Mouse (Mus musculus) right cerebral cortex, postnatal 4 days (tissue): ENCODE data around the gene Batf3.
A peak's percentile ranks its signal among the peaks of the same experiment; 100 is the strongest.

Source experiments
- DNase-seq: peaks from one replicate; pipeline ENCODE4 v3.0.0-alpha.2; 2022

Batf3 gene

GRCm38 (mm10) chr1:191097802-191098747 is at the start of gene Batf3:
Gene Batf3 (plus strand): TSS chr1:191097847.
- DNase-seq: peak; percentile 62

- DNase-seq: no peak
These were observed 44.1 kb upstream of the Batf3 start for GRCm38 (mm10) chr1:191053555-191053954.

- no peak for DNase-seq
These were observed 42.6 kb upstream of the Batf3 start for GRCm38 (mm10) chr1:191054870-191055532.

- no peak for DNase-seq
These were observed 42.1 kb upstream of the Batf3 start for GRCm38 (mm10) chr1:191055533-191055873.

- DNase-seq: no peak
These were observed 40.2 kb upstream of the Batf3 start for GRCm38 (mm10) chr1:191057461-191057860.

DNA sequence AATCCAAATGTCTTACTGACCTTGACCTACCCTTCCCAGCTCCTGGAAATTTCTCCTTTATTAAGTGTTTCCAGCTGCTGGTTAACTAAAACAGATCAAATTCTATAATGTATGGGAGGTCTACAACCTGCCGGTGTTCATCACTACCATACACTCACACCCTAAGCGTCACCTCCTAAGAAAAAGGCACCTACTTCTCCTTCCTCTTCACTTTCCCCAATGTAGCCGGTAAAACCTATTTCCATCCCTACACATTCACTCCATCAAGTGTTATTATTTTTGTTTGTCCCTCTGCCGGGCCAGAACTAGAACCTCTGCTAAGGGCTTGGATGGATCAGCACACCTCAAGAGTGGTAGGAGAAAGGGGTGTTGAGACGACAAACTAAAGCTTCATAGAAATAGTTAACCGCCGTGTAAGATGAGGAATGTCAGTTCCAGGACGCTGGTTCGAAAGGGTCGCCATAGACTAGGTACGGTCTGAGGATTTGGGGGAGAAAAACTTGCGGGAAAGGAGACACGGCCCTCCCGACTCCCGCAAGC is 35.3 kb upstream of the Batf3 start:
- DNase-seq: no peak

DNA sequence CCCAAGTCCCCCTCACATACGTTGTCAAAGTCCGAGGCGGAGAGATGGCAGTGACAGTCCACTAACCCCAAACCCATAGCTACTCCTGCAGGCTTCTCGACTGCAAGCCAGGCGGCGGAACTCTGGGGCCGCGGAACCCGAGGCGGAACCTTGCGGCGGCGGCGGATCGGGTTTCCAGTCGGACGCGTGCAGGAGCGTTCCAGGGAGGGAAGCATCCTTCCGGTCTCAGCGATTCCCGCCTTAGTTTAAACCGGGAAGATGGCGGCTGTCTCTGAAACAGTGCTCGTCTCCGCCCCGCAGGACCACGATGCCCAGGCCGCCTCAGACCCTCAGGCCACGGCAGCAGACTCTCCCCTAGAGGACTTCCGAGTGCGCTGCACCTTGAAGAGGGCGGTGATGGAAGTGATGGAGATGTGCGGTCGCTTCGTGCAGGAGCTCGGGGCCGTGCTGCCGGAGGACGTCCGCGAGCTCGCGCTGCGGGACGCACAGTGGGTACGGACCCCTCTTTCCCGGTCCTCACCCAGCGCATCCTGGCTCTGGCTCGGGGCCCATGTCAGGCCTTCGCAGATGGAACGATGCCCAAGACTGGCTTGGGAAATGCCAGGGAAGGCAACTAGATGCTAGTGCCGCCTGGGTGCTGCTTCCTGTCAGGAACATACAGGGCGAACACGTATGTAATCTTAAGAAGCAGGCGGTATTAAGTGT is 34.7 kb upstream of the Batf3 start, which contains the start of the genes Tatdn3 and Nsl1:
Gene Tatdn3 (minus strand): TSS at position 152 of the 705 bp plus-strand sequence.
Gene Nsl1 (plus strand): TSS at position 232 of the 705 bp plus-strand sequence.
- peak; percentile 94 for DNase-seq

DNA sequence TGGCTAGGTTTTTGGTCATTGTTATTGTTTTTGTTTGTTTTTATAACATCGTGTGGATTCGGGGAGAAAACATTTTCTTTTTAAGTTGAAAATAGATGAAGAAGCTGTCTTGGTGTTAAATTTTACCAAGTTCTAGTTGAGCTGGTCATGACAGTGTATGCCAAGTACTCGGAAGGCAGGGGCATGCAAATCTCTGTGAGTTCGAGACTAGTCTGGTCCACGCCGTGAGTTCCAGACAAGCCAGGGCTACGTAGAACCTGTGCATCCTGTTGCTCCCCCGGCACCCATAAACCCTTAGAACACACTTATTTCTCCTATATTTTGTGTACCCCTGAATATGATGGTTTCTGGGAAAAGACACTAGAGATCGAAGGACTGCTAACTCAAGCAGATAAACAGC is 33.9 kb upstream of the Batf3 start:
- no peak for DNase-seq

GRCm38 (mm10) chr1:191064535-191064934 is 33.1 kb upstream of the Batf3 start:
- no peak for DNase-seq

- DNase-seq: no peak
These were observed 32.5 kb upstream of the Batf3 start for GRCm38 (mm10) chr1:191065188-191065587.

DNA sequence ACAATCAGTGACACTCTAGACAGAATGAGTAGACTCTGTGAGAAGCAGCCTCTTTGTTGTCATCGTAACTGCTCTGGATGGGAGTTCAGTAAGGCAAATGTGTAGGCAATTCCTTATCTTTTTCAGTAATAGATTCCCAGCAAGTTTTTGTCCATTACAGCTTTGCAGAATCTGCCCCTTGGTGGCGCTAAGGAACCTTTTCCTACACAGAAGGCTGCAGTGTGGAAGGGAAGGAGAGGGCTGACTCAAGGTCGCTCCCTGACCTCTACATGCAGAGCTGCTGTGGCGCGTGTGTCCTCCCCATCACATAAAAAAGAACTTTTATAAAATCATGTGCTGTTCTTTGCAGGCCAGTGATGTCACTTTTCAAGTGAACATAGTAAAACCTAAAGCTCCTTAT is 29.3 kb upstream of the Batf3 start:
- DNase-seq: peak; percentile 19

- no peak for DNase-seq
These were observed 27.4 kb upstream of the Batf3 start for GRCm38 (mm10) chr1:191070259-191070658.

DNA sequence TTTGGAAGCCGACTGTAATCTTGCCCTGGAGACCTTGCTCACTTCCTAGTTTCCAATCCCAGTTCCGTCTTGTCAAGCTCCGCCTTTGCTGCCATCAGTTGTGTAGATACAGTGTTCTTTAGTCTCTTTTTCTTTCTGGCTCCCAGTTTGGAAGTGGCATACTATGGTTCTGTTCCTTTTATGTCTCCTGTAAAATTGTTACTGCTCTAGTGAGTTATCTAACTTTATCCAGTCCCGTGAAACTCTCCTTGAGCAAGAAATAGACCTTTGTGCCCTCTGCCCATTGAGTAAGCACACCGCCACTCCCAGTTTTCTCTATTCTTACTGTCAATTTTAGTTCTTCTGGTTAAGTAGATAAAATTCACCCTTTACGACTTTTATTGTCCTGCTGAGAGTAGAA is 26.0 kb upstream of the Batf3 start:
- DNase-seq: no peak

- no peak for DNase-seq
These were observed 25.2 kb upstream of the Batf3 start for GRCm38 (mm10) chr1:191072329-191072913.

DNA sequence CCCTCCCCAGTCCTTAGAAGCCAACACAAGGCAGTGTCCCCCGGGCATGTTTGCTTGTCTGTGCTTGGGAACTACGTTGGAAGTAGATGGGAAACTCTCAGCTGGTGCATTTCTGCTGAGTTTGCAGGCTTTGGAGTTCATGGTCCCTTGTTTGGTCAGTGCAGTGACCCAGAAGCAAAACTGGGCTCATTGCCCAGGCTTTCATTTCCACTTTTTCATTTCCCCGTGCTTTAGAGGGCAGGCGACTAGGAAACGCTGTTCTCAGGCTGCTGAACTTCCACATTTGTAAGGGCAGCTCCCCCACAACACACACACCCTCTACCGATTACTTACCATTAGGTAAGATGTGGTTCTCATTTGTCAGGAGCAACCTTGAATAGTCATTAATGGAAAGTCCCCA is 24.6 kb upstream of the Batf3 start:
- DNase-seq: no peak

DNA sequence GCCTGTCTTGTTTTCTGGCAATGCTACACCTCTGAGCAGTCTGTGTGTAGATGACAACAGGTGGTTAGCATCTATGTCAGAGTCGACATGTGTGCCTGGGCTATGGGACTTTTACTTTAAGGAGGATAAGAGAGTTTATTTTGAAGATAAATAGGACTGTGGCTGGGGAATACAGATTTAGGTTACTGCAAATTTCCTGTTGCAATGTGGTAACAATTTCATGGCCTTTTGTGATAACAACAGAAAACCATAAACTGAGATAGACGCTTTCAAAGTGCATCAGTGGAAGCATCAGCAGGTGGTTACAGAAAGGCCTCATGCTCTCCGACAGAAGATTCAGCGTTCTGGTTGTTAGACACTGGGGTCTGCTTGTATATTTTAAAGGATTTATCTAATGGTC is 24.2 kb upstream of the Batf3 start:
- DNase-seq: no peak

DNA sequence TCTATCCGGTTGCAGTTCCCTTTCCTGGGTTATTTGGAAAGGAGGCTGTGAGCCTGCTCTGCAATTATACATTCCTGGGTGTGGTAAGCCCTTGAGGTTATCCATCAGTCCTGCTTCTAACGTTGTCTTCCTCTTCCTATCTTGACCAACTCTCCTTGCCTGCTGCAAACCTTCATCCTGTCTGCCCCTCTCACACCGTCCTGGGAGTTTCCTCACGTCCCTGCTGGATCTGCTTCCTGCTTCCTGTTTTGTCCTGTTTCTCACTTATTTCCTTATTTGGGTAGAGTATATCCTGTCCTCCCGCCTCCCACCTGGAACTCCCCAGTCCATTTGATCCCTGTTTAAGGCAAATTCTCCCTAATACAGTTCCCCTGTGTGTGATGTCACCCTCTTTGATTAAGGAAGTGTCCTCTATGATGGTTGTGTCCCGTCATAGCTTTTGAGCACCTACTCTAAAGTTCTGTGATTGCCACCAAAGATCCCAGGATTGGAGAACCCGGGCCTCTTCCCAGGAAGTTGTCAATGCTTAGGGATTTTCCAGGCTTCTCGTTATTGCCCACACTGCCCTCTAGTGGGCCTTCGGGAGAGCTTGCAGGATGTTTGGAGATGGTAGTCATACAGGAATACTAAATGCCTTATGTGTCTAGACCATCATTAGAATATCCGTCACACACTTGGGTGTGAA is 22.3 kb upstream of the Batf3 start:
- peak; percentile 58 for DNase-seq

DNA sequence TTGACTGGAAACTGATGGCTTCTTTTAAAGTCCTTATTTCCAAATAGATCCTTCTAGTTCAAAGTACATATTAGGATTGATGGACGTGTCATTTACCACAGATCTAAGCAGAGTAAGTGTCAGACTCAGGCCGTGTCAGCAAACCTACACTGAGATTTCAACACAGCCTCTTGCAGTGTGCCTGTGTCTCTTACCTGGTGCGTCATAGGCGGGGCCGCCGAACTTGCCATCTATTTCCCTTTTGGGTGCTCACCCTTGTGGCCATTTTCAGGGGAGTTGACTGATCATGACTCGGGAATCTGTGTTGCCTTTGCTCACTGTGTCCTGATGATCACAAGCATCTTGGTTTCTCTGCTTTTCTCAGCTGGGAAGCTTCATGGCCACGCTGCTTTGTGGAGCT is 14.4 kb upstream of the Batf3 start:
- DNase-seq: no peak

DNA sequence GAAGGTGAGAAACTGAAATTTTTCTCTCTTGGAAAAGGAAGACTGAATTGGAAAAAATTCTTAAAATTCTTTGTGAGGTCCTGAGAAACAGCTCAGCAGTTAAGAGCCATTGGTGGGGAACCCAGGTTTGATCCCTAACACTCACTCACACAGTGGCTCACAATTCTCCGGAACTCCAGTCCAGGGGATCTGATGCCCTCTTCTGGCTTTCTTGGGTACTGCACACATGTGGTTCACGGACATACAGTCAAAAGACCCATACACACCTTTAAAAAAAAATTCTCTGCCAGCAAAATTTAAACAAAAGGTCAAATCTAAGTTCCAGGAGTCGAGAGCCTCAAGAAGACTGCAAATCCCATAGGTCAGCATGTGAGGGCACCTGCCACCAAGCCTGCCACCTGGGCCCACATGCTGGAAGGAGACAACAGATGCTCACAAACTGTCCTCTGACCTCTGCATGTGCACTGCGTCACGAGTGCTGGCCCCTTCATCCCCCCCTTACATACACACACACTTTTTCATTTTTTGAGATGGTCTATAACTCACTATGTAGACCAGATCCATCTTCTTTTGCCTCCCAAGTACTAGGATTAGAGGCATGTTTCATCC is 12.6 kb upstream of the Batf3 start:
- DNase-seq: peak; percentile 73

GRCm38 (mm10) chr1:191085597-191085996 is 12.1 kb upstream of the Batf3 start:
- no peak for DNase-seq

GRCm38 (mm10) chr1:191086304-191086878 is 11.3 kb upstream of the Batf3 start:
- DNase-seq: no peak
